Mouse (Mus musculus) stomach, embryonic 14.5 days (tissue): Measurements from ENCODE around the gene Cd86. TPM values are rescaled to one million over a fixed set of nuclear protein-coding genes. Genes with fewer than 3 reads are reported as not detected.

Experiments used
- ATAC-seq: fragments of 200-750 bp; cut with Nextera tagmentation; 2 replicates; pipeline ENCODE4 v1.8.0; 2017; ENCODE audit warnings: low read depth, moderate TSS enrichment; ENCODE audit not compliant: insufficient number of reproducible peaks, insufficient read depth, low FRiP score
- H3K27ac ChIP-seq: fragments of 300-500 bp; sonication (generic); 2 replicates; pipeline ENCODE4 v1.5.1; 2014; ENCODE audit warnings: mild to moderate bottlenecking, low read length, moderate library complexity, mixed read lengths
- H3K27me3 ChIP-seq: fragments of 300-500 bp; sonication (generic); 2 replicates; pipeline ENCODE4 v1.6.1; 2014; ENCODE audit warnings: low read length, control low read depth, mixed read lengths; ENCODE audit not compliant: control insufficient read depth, insufficient read depth
- H3K36me3 ChIP-seq: fragments of 300-500 bp; sonication (generic); 2 replicates; pipeline ENCODE4 v1.6.1; 2014; ENCODE audit warnings: mild to moderate bottlenecking, control low read depth, low read length, moderate library complexity, mixed read lengths; ENCODE audit not compliant: control insufficient read depth, insufficient read depth
- H3K4me1 ChIP-seq: fragments of 300-500 bp; sonication (generic); 2 replicates; pipeline ENCODE4 v1.6.1; 2014; ENCODE audit warnings: low read length, control low read depth, mixed read lengths; ENCODE audit not compliant: control insufficient read depth, insufficient read depth
- H3K4me2 ChIP-seq: fragments of 300-500 bp; sonication (generic); replicated peaks from 2 replicates; pipeline ENCODE4 v1.6.1; 2014; ENCODE audit warnings: low read depth, low read length, control low read depth
- H3K4me3 ChIP-seq: fragments of 300-500 bp; sonication (generic); 2 replicates; pipeline ENCODE4 v1.5.1; 2014; ENCODE audit warnings: low read depth, low read length, control low read depth
- H3K9ac ChIP-seq: fragments of 300-500 bp; sonication (generic); replicated peaks from 2 replicates; pipeline ENCODE4 v1.6.1; 2014; ENCODE audit warnings: low read depth, mild to moderate bottlenecking, control low read depth, low read length, moderate library complexity, mixed read lengths
- H3K9me3 ChIP-seq: fragments of 300-500 bp; sonication (generic); 2 replicates; pipeline ENCODE4 v1.6.1; 2016; ENCODE audit warnings: low read depth, low read length, control low read depth; ENCODE audit not compliant: control insufficient read depth
- WGBS: fragments of 180-500 bp; shearing (Covaris S2); extraction: QIAGEN DNeasy Blood & Tissue Kit; methylation state at CpG from one replicate; pipeline ENCODE4 v1.1.7; 2014; 5-methylcytosine and 5-hydroxymethylcytosine counted together
- polyA plus RNA-seq: library from polyadenylated mRNA; unstranded; fragments of >200 nt; fragmentation: Nextera tagmentation; extraction: Ambion mirVana; gene quantifications from 2 replicates; pipeline ENCODE4 v1.2.1, GENCODE M21; 2014

The Cd86 gene
- polyA plus RNA-seq, 1 experiment from 2014 or later = 2.0 TPM

DNA sequence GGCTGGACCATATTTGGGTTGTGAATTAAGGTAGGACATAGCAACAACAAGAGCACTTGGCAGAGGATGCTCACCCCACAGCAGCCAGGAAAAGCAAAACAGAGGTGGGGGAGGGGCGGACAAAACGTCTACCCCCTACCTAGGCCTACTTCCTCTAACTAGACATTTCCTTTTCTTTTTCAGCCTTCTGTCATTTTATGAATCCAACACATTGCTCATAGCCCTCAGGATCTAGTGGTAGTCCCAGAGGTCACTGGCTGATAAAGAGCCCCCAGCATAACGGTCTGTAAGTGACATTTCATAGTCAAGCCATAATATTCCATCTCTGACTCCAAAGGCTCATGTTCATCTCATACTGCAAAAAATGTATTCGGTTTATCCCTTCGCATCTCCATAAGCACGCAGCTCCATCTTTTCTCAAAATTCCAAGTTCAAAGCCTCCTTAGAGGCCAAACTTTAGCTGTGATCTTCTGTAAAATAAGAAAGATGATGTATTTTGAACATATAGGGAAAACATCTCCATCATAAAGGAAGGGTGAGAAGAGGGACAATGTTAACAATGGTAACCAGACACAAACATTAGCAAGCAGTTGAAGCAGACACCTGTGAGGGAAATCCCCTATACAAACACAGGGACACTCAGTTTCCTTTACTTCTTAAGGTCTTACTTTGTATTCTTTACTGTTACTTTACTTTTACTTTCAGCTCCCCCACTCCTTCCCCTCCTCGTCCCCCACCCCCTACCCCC is 8.8 kb upstream of the Cd86 start:
- WGBS = 72% methylated on average over 7 of the region's 7 CpGs
- H3K9ac ChIP-seq = no peak overlapping the region

DNA sequence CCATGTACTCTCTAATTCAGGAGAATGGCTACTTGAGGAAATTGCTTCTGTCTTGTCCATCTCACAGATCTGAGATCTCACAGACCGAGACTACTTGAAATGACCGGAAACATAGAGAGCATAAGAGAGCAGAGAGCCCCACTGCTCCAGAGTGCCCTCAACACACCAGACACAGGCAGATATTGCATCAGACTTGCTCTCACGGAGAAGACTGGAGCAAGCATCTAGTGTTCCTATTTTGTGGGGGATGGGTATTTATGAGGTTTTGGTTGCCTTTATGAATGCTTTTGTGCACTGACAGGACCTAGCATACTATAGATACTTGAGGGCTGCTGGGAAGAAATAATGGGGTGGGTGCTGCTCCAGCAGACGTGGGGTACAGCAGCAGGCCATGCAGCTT is 7.3 kb upstream of the Cd86 start:
- H3K9ac ChIP-seq = no peak overlapping the region

More for the DNA sequence above, 8.8 kb upstream of the Cd86 start:
- Histone ChIP-seq H3K4me2 (no peak overlapping the region), H3K9me3 (no peaks in the 10 kb centered on the region), H3K36me3 (no peaks in the 10 kb centered on the region), H3K27me3 (no peaks in the 10 kb centered on the region), H3K4me3 (no peak overlapping the region), H3K27ac (no peak overlapping the region), H3K4me1 (no peaks in the 10 kb centered on the region)
- ATAC-seq = no peak

DNA sequence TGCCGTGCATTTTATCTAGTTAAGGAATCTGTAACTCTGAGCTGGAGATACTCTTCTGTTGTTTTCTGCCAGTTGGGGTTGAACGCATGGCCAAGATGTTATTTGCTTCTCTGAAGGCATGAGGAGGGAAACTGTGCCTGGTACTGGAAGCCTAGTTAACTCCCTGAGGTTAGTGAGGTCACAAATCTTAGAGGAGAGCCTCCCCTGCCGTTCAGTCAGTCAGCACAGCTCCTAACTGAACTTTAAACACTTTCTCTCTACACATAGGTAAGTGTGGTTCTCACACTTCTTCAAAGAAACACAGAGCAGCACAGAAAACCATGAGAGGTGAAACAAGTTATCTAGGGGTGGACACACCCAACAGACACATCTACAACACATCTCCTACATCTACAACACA is 4.7 kb upstream of the Cd86 start:
- no peak for ATAC-seq
- no peaks in the 10 kb centered on the region for H3K36me3 ChIP-seq
- no peaks in the 10 kb centered on the region for H3K27me3 ChIP-seq
- no peak overlapping the region for H3K9ac ChIP-seq
- H3K9me3 ChIP-seq = no peaks in the 10 kb centered on the region
- H3K4me3 ChIP-seq = no peak overlapping the region
- no peak overlapping the region for H3K27ac ChIP-seq
- H3K4me1 ChIP-seq = no peaks in the 10 kb centered on the region
- WGBS = 79% methylated on average over 3 of the region's 3 CpGs
- H3K4me2 ChIP-seq = no peak overlapping the region

More for the DNA sequence above, 7.3 kb upstream of the Cd86 start:
- WGBS = 78% methylated on average over 4 of the region's 4 CpGs
- Histone ChIP-seq H3K4me2 (no peak overlapping the region), H3K4me3 (no peak overlapping the region), H3K36me3 (no peaks in the 10 kb centered on the region), H3K4me1 (no peaks in the 10 kb centered on the region), H3K9me3 (no peaks in the 10 kb centered on the region), H3K27ac (no peak overlapping the region), H3K27me3 (no peaks in the 10 kb centered on the region)
- ATAC-seq = no peak

DNA sequence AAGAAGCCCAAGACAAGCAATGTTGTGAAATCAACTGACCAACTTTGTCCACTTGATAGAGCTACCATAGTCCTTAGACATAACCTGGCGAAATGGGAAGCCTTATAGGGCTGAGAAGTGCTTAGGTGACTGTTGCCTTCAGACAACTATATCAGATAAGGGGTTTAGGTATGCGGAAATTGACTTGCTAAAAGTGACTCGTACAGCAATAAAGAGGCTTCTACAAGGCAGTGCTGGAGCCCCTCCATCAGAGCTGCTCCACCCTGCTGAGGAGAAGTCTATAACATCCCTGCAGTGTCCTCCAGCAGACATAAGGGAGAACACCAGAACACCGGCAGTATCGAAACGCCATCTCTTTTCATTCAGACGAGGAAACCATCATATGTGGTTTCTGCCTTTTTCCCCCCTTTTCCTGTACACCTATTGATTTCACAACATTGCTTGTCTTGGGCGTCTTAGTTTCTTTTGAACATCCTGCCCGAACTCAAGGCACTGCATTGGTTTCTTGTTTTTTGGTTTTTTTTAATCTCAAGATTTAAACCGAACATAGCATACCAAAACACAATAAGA is 652 bp upstream of the Cd86 start:
- 85% methylated on average over 10 of the region's 10 CpGs for WGBS
- no peaks in the 10 kb centered on the region for H3K9me3 ChIP-seq

DNA sequence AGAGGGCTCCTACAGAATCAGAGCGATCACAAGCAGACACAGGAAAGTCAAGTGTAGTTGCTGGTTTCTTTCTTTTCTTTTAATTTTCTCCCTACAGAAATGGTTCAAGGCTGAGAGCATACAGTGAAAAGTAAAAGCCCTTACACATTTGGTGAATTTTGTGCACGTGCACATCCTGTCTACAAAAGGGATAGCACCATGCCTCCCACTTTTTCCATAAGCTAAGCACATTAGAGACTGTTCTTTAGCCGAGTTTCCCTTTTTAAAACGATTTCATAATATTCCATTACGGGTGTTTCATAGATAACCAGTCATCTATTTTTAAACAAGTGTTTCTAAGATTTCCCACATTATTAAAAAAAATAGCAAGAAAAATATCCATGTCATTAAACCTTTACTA is 2.4 kb downstream of the Cd86 start:
- Histone ChIP-seq H3K27me3 (no peaks in the 10 kb centered on the region), H3K27ac (no peak overlapping the region), H3K9me3 (no peaks in the 10 kb centered on the region), H3K9ac (no peak overlapping the region), H3K36me3 (no peaks in the 10 kb centered on the region), H3K4me3 (no peak overlapping the region), H3K4me2 (no peak overlapping the region), H3K4me1 (no peaks in the 10 kb centered on the region)
- WGBS = 84% methylated on average over 5 of the region's 5 CpGs
- no peak for ATAC-seq

More for the DNA sequence above, 652 bp upstream of the Cd86 start:
- no peak overlapping the region for H3K4me3 ChIP-seq
- no peaks in the 10 kb centered on the region for H3K36me3 ChIP-seq
- H3K9ac ChIP-seq = no peak overlapping the region
- no peaks in the 10 kb centered on the region for H3K4me1 ChIP-seq
- no peak overlapping the region for H3K27ac ChIP-seq
- no peak for ATAC-seq
- no peak overlapping the region for H3K4me2 ChIP-seq
- H3K27me3 ChIP-seq = no peaks in the 10 kb centered on the region

DNA sequence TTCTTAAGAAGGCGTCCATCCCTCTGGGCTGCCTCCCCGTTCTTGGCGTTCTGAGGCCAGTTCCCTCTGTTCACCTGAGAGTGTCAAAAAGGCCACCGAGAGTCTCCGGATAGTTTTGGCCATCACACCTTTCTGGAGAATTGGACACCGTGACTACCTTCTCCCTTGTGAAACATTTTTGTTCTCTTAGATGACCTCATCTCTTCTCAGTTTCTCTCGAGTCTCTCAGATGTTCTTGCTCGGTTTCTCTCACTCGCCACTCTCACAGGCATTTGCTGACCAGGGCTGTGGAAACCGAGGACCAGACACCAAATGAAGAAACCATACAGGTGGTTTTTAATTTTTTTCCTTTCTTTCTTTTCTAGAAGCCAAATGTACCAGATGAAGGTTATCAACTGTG is 4.6 kb downstream of the Cd86 start:
- 87% methylated on average over 10 of the region's 10 CpGs for WGBS
- no peak for ATAC-seq
- no peak overlapping the region for H3K4me2 ChIP-seq

DNA sequence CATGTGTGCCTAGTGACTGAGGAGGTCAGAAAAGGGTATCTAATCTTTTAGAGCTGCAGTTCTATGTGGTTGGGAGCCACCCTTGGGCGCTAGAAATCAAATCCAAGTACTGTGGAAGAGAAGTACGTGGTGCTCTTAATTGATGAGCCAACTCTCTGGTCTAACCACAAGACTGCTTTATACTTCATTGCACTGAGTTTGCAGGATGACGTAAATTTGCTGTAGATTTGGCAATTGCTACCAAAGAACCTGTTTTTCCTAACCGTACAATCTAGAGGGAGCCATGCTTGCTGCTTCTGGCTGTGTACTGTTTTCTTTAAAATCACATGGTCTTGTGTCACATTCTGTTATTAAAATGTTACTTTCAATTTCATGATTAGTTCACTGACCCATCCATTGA is 10.0 kb downstream of the Cd86 start:
- Histone ChIP-seq H3K9ac (no peak overlapping the region), H3K9me3 (no peaks in the 10 kb centered on the region), H3K27me3 (no peaks in the 10 kb centered on the region), H3K27ac (no peak overlapping the region), H3K4me1 (no peaks in the 10 kb centered on the region), H3K36me3 (no peaks in the 10 kb centered on the region), H3K4me3 (no peak overlapping the region), H3K4me2 (no peak overlapping the region)
- 87% methylated on average over 4 of the region's 4 CpGs for WGBS
- no peak for ATAC-seq

More for the DNA sequence above, 4.6 kb downstream of the Cd86 start:
- no peak overlapping the region for H3K4me3 ChIP-seq
- no peaks in the 10 kb centered on the region for H3K36me3 ChIP-seq
- no peak overlapping the region for H3K9ac ChIP-seq
- no peak overlapping the region for H3K27ac ChIP-seq
- no peaks in the 10 kb centered on the region for H3K9me3 ChIP-seq
- no peaks in the 10 kb centered on the region for H3K4me1 ChIP-seq
- no peaks in the 10 kb centered on the region for H3K27me3 ChIP-seq

DNA sequence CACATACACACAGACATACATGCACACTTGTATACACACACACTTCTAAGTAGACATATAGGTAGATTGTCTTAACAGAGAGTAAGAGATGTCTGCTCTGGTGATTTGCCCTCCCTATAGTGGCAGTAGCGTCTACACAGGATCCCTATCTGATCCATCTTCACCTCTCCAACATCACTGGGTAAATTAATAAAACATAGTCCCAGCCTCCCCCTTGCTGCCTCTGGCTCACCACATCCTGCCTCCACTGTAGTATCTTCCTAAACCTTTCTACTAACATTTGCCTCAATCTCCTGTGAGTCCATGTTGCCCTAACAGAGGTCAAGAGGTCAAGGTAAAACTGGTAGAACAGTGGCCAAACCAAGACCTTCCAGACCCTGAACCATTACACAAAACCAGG is 10.7 kb downstream of the Cd86 start:
- no peaks in the 10 kb centered on the region for H3K4me1 ChIP-seq
- no peak for ATAC-seq
- H3K9ac ChIP-seq = no peak overlapping the region
- no peak overlapping the region for H3K27ac ChIP-seq
- 78% methylated on average over 1 of the region's 1 CpGs for WGBS
- no peak overlapping the region for H3K4me3 ChIP-seq
- no peaks in the 10 kb centered on the region for H3K36me3 ChIP-seq
- no peak overlapping the region for H3K4me2 ChIP-seq
- no peaks in the 10 kb centered on the region for H3K9me3 ChIP-seq
- H3K27me3 ChIP-seq = no peaks in the 10 kb centered on the region
